Mouse (Mus musculus) activated CD4-positive, CD25-positive, alpha-beta regulatory T cell, adult 4 months (primary cell): ENCODE measurements around the gene Gm5617. TPM values are rescaled to one million over a fixed set of nuclear protein-coding genes. Genes with fewer than 3 reads are reported as not detected.
"Not testable (repeated sequence)": the region's sequence is repeated elsewhere in the genome, so short reads cannot be mapped to it uniquely, and the experiment has no call there.

ENCODE experiments used
- ATAC-seq: one replicate; pipeline ENCODE4 v1.8.0; 2017
- polyA plus RNA-seq, 2 experiments: library from polyadenylated mRNA; unstranded; fragments of 100-300 nt; shearing (Covaris generic); gene quantifications; one replicate each; pipeline ENCODE4 v1.2.1; 2017

Gm5617 gene
- polyA plus RNA-seq, result 10 to 100 TPM; 25.2 to 29.1 TPM

DNA sequence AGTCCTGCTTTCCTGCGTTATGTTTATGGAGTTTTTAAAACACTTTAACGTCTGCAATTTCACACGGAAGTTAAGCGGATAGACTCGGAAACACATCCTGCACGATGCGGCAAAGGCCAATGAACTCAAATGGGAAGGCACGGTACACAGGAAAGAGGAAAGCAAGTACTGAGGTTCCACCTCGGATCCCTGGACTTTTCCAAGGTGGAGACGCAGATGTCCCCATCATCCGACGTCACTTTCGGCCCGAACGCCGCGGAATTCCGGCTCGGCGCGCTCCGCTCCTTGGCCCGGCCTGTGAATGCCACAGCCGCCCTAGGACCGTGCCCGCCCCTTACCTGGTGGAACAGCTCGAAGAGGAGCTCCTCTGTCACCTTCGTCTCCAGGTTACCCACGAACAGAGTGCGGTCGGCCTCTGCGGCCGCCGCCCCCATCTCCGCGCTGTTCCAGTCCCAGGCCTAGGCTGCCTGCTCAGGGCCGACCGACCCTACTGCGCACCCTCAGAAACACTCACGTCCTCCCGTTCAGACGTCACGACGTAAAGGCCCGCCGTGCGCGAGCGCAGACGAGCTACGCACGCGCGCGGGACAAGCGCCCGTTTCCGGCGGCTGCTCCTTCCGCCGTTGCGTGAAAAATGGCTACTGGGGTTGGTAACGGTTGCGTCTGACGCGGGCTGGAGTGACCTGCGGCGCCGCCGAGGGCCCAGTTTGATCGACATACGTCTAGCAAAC is at the start of gene Gm5617, which contains the start of gene Rbm7:
Gene Gm5617, plus strand, starts transcription at position 626 of the 731 bp plus-strand sequence.
Gene Rbm7, minus strand, starts transcription at position 483 of the 731 bp plus-strand sequence.
- ATAC-seq, result peak; percentile 98

DNA sequence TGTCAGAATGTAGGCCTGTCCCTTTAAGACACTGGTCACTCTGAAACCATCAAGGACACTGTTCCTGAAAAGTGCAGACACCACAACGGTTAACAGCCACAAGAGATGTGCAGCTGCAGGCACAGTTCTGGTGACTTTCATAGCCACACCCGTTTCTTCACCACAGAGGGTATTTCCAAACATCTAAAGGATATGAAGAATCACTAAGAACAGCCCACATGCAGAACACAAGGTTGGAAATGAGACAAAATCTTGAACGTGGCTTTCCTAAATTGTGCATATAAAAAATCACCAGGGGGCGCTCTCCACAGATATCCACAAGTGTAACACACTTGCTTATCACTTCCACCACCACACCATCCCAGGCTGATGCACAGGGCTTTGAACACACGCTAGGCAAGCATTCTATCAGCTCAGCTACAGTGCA is 47.4 kb upstream of the Gm5617 start:
- ATAC-seq, result peak; percentile 43

DNA sequence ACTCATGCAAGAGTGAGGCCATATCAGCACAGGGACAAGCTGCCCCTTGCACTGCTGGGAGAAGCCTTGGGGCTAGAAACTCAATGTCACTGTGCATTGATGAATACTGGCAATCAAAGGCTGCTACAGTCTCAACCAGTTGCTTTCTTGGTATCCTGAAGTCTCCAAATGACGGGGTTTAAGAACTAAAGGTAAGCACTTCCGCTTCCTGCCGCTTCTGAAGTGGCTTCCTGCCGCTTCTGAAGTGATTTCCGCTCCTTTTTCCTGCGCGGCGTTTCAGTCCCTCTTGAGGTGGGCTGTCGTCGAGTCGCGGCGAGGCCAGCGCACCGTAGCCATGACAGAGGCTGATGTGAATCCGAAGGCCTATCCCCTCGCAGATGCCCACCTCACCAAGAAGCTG is 45.2 kb upstream of the Gm5617 start:
- peak; percentile 36 for ATAC-seq

DNA sequence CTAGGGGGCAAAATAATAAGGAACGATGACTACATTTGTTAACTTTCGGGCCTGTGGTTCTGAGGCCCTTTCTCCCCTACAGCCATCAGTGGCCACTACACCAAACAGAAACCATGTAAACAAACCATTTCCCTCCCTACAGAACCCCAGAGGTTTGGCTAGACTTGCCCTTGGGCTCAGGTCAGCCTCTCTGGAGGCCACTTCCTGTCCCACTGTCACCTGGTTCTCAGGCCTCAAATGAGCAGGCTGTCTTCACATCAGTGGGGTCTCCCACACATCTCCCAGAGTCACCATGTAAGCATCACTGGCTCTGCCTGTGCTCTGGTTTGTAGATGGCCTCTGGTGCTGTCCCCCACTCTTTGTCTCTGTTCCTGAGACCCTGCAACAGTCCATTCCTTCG is 39.3 kb upstream of the Gm5617 start:
- no peak for ATAC-seq

DNA sequence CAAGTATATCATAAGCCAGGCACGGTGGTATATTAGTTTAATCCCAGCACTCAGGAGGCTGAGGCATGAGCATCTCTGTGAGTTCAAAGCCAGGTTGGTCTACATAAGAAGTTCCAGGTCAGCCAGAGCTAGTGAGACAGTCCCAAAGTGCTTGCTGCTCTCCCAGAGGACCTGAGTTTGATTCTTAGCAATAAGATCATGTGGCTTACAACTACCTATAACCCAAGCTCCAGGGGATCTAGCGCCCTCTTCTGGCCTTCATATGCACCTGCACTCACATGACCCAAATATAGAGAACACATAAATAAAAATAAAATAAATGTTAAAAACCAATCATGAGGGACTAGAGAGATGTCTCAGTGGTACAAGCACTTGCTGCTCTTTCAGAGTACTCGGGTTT is 36.4 kb upstream of the Gm5617 start:
- ATAC-seq, result no peak

DNA sequence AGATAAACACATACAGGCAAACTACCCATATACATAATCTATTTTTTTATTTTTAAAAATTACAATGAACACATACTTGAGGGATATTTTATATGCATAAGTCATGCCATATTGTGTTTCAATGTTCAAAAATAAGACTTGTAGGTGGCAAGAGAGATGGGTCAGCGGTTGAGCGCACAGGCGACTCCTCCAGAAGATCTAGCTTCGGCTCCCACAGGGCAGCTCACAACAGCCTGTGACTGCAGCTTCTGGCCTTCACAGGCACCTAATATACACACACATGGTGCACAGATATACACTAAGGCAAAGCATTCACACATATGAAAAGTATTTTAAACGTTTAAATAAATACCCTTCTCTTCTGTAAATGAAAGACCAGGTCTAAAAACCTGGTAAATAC is 35.9 kb upstream of the Gm5617 start:
- no peak for ATAC-seq

DNA sequence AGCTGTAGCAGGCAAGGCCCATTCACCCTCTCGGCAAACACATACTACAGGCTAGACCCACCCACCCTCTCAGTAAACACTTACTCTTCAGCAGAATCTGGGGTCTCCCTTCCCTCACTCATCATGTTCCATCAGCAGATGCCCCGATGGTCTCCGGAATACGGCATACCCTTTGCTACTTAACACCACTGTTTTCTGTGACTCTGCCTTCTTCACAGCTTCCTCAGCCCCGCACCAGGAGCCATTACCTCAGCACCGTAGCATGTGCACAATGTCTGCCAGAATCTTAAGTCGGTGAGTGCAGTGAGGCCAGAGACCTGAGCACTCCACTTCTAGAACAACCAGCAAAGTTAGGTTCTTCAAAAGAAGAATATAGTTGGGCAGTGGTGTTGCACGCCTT is 34.5 kb upstream of the Gm5617 start:
- ATAC-seq, result no peak

DNA sequence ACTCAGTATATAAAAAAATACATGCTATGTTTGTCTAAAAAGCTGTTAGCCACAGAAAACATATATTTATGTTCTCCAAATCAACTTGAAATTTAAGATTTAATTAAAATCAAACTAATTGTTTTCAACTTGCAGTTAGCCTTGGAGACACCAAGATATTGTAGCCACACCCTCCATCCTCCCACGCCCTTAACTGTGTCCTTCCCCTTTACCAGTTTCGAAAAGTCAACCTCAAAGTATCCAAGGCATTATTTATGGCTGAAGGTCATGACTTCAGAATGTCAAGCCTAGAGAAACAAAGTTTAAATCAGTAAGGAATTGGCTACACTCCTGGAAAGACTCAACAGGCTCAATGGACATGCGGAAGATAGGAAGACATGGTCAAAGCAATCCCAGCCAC is 33.7 kb upstream of the Gm5617 start:
- ATAC-seq, result no peak

DNA sequence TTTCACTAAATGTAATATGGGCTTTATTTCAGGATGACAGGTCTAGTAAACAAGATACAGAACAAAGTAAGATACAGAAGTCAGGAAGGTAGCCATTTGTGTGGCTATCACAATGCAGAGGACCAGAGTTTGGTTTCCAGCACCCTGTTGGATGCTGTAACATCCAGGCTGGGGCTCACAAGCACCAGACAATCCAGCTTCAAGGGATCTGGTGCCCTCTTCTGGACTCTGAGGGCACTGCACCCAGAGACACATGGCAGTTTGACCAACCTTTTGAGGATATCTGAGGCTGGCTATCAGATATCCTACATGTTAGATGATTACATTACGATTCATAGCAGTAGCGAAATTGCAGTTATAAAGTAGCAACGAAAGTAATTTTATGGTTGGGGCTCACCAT is 29.6 kb upstream of the Gm5617 start:
- no peak for ATAC-seq

DNA sequence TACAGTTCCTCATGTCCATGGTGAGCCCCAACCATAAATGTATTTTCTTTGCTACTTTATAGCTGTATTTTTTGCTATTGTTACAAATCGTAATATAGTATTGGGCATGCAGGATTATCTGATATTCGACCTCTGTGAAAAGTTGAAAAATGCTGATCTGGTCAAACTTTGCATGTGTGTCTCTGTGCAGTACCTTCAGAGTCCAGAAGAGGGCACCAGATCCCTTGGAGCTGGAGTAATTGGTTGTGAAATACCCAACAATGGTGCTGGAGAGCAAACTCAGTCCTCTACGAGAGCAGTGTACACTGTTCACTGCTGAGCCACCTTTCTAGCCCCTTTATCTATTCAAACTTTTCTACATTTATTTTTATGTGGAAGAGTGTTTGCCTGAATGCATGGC is 28.4 kb upstream of the Gm5617 start:
- peak; percentile 66 for ATAC-seq

DNA sequence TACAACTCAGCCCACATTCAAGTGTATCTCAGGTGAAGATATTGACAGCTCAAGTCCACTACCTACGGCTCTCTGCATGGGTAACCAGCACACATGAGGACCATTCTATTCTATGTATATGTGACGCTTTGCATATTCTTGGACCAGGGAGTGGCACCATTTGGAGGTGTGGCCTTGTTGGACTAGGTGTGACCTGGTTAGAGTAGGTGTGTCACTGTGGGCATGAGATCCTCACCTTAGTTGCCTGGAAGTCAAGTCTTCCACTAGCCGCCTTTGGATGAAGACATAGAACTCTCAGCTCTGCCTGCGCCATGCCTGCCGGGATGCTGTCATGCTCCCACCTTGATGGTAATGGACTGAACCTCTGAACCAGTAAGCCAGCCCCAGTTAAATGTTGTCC is 27.8 kb upstream of the Gm5617 start:
- not testable (repeated sequence) for ATAC-seq

DNA sequence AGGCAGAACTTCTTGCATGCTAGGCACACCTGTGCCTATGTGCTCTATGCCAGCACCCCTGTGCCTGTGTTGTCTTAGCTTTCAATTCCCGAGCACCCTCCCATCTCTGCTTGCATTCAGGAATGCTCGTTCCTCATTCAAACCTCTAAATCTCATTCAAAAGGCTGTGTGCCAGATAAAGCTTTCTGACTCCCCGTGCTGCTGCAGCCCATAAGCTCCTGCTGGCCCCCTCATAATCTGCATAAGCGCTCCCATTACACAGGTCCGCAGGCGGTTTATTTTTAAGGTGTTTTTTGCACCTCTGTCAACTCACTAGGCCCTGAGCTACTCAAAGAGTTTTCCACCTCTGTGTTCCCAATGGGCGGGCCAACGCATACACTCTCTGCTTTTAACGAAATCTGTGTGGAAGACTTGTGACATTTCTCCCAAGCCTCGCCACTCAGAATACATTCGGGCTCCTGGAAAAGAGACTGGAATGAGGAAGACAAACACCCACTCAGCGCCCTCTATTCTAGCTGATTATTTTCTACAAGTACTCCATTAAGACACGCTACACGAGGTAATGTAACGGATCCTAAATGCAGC is 22.7 kb upstream of the Gm5617 start:
- ATAC-seq, result no peak

DNA sequence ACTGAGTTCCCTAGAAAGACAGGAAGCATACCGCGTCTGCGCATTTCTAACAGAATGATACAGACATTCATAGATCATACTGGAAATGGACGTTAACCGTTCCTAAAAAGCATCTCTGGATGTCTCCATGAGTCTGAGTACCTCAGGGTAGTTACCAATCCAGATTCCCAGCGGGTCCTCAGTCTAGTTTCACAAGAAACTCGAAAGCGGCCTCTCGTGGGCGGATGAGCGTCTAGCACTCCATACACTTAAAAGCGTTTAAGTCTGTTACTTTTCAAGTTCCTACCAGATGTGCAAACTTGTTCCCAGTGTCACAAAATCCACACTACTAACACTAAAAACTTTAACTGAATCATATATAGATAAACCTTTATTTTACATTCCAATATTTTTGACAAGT is 22.1 kb upstream of the Gm5617 start:
- ATAC-seq, result no peak

DNA sequence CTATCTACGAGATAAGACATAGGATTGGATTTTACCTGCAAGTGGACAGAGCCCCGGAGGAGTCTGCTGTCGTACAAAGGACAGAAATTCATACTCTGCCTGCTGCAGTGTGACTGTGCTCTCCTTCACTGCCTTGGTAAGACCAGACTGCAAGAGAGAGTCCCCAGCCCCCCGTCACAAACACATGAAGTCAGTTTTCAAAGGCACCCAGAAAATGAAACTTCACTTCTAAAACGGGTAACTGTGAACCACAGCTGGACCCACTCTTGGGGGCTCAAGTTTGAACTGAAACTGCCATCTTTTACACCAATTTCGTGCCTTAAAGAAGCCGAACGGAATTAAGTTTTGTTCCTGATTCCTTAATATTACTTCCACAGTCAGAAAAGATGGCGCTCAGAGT is 20.9 kb upstream of the Gm5617 start:
- no peak for ATAC-seq

DNA sequence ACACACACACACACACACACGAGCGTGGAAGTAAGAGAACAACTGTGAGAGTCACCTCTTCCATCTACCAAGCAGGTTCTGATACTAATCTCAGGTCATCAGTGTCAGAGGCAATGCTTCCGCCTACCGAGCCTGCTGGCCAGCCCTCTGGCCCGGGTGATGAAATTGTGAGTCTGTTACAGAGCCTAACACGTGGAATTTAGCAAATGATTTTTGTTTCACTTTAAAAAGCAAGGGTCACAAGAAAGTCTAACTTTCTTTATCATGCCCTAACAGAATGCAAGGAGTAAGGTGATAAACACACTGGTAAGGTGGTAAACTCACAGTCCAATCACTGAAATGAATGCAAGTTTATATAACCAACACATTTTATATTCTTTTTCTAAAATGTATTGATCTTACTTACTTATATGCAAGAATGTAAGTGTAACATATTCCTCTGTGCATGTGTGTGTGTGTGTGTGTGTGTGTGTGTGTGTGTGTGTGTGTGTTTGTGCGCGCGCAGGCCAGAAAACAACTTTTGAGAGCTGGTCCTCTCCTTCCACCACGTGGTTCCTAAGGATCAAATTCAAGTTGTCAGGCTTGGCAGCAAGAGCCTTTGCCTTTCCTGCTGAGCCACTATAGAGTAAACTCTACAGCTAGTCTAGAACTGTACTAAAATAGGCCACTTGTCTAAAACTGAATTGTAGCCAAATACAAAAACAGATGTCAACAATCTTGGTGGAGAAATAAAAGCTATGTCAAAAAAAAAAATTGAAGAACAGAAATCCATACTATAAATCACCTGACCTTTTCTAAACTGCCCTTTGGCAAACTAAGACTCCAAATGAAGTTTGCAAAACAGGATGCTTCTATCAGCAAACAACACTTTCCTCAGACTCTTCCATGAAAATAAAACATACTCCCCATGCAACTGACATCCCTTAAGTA is 18.7 kb upstream of the Gm5617 start:
- no peak for ATAC-seq

DNA sequence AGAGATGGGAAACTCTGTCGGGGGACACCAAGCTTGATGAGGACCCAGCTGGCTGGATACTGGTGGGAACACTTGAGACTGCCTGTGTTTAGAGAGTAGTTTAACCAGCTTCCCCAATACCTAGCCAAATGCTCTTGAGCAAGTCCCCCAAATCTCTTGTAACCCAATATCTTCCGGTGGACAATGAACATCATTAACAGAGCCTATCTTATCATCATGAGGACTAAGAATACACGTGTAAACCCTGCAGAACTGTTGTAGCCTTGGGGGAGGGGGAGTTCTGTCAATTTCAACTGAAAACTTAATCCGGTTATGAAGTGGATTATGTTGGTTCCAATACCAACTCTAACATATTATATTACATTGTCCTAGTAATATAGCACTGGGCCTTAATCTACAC is 16.4 kb upstream of the Gm5617 start:
- no peak for ATAC-seq

DNA sequence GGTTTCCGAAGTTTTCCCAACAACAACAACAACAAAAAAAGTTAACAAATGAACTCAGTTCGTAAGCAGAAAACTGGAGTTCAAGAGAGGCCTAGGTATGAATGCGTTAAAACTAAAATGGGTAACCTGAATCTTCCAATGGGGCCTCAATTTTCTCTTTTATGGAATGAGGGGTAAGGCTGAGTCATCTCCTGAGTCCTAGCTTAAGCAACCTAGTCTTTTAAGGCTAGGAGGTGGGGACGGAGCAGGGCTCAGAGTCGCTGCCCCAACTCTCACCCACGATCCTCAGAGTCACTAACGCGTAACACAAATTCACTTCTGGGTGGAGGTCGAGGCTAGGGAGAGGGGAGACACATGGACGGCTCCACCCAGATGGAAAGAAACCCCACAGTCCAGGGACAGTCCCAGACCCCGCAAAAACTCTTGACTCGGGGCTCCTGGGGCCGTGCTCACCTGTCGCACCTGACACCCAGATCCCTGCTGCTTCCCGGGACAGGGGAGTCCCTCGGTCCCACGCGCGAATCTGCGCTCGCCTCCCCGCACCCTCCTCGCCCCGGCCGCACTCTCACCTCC is 15.3 kb upstream of the Gm5617 start:
- ATAC-seq, result no peak

DNA sequence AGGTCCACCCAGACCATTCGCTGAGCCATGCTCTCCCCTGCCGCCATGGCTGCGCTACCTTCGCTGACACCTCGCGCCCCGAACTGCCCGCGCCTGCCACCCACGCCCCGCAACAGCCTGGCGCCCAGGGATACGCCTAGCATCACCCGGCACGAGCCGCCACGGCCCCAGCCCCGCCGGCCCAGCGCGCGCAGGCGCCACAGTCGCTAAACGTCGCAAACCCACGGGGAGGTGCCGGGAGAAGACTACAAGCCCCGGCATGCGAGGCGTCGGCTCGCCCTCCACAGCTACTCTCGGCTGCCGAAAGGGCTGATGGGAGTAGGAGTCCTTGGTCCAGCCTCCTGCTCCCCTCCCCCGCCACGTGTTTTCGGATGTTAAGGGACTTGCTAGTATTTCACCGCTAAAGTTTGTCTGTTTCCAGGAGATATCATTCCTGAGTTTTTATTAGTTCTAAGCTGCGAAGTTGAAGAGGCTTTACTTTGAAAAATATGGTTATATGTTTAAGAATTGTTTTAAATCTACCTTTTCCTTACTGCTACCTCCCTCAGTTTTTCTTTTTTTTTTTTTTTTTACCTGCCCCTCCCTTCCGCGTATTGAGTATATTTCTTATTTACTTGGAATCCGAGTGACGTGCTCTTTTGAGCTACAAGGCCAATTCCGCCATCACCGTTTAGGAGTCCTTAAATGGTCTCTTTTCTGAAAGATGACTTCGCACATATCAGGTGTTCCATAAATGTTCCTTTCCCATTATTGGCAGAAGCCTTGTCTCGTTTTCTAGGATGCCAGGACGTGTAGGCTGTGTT is 14.6 kb upstream of the Gm5617 start, which contains the start of gene Rexo2:
Gene Rexo2, minus strand, starts transcription at position 213 of the 803 bp plus-strand sequence.
- ATAC-seq, result peak; percentile 93

DNA sequence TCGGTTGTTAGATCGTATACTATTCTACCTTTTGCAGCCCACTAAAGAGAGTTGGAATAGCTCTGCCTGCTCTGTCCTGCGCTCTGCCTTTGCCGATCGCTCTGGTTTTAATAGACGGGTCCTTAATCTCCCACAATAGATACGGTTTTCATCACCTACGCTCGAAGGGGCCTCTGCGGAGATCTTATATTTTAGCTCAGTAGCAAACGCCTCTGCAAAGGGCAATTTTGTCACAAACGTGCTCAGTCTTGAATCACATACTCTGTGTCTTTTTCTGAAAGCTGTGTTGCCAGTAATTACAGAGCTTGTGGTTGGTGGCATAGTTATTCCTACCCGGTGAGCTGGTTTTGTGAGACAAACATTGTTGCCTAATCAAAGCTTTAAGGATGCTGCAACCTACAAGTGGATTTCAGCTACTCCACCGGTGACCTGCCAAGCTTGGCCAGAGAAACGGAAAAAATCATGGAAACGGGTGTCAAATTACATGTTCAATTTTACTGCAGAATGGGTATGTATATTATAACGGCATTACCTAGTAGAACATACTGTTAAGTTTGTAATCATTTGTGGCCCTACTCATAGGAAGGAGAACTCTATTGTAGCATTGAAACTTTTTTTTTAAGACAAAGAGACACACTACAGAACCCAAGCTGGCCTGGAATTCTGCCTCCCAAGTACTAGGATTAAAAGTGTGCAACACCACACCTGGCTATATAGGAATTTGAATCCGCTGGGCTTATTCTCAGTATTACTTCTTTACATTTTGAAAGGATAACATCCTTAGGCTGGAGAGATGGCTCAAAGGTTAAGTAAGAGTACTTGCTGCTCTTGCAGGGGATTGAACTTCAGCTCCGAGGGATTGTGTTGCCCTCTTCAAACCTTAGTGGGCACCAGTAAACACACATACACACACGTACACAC is 13.8 kb upstream of the Gm5617 start:
- ATAC-seq, result no peak

DNA sequence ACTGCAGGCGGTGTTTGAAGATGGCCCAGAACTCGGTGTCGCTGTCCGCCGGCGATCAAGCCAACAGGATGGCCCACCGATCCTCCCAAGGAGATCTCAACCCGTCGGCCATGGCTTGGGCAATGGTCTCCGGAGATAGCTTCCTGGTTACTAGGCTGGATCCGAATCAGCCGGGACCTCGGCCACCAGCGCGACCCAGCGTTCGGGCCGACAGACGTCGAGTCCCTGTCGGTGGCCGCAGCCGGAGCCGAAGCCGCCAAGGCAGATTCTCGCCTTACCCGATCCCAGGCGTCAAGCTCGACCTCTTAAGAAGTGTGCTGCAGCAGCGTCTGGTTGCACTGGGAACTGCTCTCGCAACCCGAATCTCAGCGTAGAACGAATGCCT is 298 bp downstream of the Gm5617 start:
- ATAC-seq, result peak; percentile 20

DNA sequence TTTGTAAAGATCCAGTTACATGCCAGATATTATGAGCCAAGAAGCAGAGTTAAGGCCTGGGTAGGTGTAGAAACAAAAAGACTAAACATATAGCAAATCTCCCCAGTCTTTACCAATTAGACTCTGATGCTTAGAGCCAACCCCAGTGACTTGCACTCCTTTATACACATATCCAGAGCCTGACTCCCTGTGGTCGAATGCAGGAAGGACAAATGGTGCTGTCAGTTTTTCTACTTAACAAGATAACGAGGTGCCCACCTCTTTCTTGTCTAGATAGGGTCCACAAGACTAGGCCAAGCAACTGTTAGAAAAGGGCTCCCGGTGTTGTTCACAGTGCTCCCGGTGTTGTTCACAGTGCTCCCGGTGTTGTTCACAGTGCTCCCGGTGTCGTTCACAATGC is 6.0 kb downstream of the Gm5617 start:
- no peak for ATAC-seq
